Mouse (Mus musculus) CD8-positive naive resting alpha-beta T cell, adult 57 days (primary cell): ENCODE results near the gene Gga1. TPM values are rescaled to one million over a fixed set of nuclear protein-coding genes. Genes with fewer than 3 reads are reported as not detected.

Experiments
- total RNA-seq: library from RNA; stranded (reverse); gene quantifications from one replicate; pipeline ENCODE4 v1.2.4, GENCODE M21; 2023

Gene Gga1
- 75.8 TPM for total RNA-seq

DNA sequence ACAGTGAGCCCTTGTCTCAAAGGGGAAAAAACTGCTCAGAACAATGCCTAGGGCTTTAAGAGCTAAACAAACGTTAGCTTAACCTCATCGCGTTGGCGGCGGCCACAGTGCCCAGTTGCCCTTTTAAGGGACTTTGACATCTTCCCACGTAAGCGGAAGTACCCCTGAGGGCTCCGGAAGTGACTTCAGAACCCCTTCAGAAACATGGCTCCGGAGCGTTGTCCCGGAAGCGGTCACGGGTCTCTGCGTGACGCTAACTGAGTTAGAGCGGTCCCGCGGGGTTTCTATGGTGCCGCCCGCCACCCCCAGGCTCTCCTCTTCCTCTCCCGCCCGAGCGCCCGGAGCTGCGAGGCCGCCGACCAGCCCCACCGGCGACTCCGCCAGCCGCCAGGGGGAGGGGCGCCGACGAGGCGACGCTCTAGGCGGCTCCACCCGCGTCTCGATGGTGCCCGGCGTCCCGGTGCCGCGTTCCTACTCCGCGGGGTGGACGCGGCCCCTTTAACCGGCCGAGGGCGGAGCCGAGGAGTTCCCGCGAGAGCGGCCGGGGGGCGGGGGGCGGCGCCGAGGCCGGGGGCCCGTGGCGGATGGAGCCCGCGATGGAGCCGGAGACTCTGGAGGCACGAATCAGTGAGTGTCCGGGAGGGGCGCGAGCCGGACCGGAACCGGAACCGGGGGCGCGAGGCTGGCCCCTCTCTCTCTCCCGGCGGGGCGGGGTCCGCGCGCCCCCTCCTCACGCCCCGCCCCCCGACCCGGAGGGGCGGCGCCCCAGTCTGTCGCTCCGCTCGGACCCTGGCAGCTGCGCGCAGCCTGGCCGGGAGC lies at the start of gene Gga1:
Gga1 (plus strand) TSS at position 200 of the 819 bp plus-strand sequence.

GRCm38 (mm10) chr15:78842371-78843163 lies 34.4 kb upstream of the Gga1 start, which contains the start of gene Cdc42ep1:
Gene Cdc42ep1, plus strand, starts transcription at chr15:78842624.

GRCm38 (mm10) chr15:78855303-78855965 lies 21.6 kb upstream of the Gga1 start, which contains the start of gene Lgals2:
Gene Lgals2, minus strand, starts transcription at chr15:78855529.

DNA sequence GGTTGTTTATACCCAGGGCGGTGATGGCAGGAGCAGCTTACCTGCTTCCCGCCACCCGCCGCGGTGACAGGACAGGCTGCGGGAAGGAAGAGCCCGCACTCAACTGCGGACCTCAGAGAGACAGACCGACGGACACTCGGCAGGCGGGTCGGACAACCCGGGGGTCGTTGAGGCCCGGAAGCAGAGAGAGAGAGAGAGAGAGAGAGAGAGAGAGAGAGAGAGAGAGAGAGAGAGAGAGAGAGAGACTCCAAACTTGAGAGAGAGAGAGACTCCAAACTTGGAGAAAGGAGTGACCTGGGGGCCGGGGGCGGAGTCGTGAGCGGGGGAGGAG lies 22.4 kb downstream of the Gga1 start, which contains the start of gene Gm49510:
Gm49510 (plus strand) TSS at position 259 of the 331 bp plus-strand sequence.

DNA sequence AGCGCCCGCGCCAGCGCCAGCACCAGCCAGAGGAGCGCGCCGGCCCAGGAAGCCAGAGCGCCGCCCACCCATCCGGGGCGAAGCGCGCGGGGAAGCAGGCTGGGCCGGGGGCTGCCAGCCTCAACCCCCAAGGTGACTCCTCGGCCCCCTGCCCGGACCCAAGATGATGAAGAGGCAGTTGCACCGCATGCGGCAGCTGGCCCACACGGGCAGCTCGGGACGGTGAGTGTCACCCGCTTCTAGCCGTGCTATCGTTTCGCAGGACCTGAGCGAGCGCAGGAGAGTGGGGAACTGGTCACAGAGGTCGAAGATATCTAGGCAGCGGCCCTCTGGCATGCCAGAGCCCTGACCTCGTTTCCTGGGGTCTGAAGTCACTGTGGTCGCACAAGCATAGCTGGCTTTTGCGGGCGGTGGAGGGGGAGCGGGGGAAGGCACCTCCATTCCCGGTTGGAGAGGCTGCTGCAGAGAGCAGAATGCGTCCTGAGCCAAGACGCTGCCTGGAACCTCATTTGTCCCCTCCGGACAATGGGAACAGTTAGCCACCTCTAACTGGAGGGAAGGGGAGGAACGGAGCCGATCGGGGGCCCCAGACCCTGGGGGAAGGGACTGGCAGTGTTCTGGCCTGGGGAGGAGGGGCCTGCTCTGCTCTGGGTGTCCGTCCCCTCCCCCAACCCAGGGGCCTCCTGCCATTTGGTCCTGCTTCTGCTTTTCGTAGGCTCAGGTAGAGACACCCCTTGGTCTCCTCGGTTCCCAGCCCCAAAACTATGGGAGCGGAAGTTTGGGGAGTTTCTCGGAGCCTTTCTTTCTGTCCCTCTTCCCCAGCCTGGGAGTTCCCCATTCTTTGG lies 23.0 kb downstream of the Gga1 start, which contains the start of gene Sh3bp1:
Sh3bp1 (plus strand) TSS at position 29 of the 845 bp plus-strand sequence.

DNA sequence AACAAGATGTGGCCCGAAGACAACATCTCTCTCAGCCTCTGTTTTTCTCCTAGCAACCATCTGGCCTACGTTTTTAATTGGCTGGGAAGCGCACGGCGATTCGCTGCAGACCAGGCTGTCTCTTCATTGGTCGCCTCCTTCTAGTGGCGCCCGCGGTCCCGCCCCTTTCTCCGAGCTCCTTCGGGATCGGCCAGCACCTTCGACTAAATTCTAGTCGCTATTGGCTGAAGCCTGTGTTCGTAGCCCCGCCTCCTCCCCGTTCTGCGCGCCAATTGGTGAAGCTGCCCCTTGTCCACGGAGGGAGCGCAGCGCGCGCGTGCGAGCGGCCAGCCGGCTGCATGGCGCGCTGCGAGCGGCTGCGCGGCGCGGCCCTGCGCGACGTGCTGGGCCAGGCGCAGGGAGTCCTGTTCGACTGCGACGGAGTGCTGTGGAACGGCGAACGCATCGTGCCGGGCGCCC lies 36.7 kb downstream of the Gga1 start, which contains the start of gene Pdxp:
Pdxp (plus strand) TSS at position 288 of the 459 bp plus-strand sequence.

GRCm38 (mm10) chr15:78926021-78926919 lies 49.3 kb downstream of the Gga1 start, which contains the start of gene Lgals1:
Gene Lgals1, plus strand, starts transcription at chr15:78926725.

GRCm38 (mm10) chr15:78934784-78935320 lies 57.9 kb downstream of the Gga1 start, which contains the start of gene Nol12:
Gene Nol12, plus strand, starts transcription at chr15:78934933.

Other genes with a start within 250 kb of the Gga1 start
- not detected for gene Elfn2, start 158.4 kb upstream of the Gga1 start, total RNA-seq
- 115 TPM for gene Mfng, start 103.7 kb upstream of the Gga1 start, total RNA-seq
- 0.21 TPM for gene Card10, start 74.1 kb upstream of the Gga1 start, total RNA-seq
- gene Cdc42ep1, start 34.6 kb upstream of the Gga1 start, total RNA-seq = not detected
- gene Lgals2, start 21.7 kb upstream of the Gga1 start, total RNA-seq = not detected
- gene Gm49510, start 22.5 kb downstream of the Gga1 start, total RNA-seq = 0.92 TPM
- 215 TPM for gene Sh3bp1, start 22.6 kb downstream of the Gga1 start, total RNA-seq
- gene Pdxp, start 36.7 kb downstream of the Gga1 start, total RNA-seq = 18.3 TPM
- 79.5 TPM for gene Lgals1, start 49.5 kb downstream of the Gga1 start, total RNA-seq
- 51.0 TPM for gene Nol12, start 57.7 kb downstream of the Gga1 start, total RNA-seq
- 28.5 TPM for gene Triobp, start 70.5 kb downstream of the Gga1 start, total RNA-seq
- gene H1f0, start 151.3 kb downstream of the Gga1 start, total RNA-seq = 6.0 TPM
- gene Galr3, start 164.7 kb downstream of the Gga1 start, total RNA-seq = not detected
- 33.9 TPM for gene Ankrd54, start 185.7 kb downstream of the Gga1 start, total RNA-seq
- gene Eif3l, start 198.0 kb downstream of the Gga1 start, total RNA-seq = 115 TPM
- 41.8 TPM for gene Micall1, start 231.7 kb downstream of the Gga1 start, total RNA-seq